Mouse (Mus musculus): Measurements from ENCODE around the gene Cenps.

- TF ChIP-seq CTCF (IDR thresholded peaks at IDR 0.05; ENCODE audit: low read depth, low read length) (no peak), POLR2A (IDR thresholded peaks at IDR 0.05; ENCODE audit: extremely low read depth, insufficient read depth, low read length) (no peak)
These were observed 33.4 kb downstream of the Cenps start, which contains the start of gene Dffa for GRCm38 (mm10) chr4:149103875-149104561.
